Mouse (Mus musculus) forebrain, embryonic 10.5 days (tissue): ENCODE results near the gene Dop1b. TPM values are rescaled to one million over a fixed set of nuclear protein-coding genes. Genes with fewer than 3 reads are reported as not detected.

Experiments
- DNase-seq: peaks from one replicate; pipeline ENCODE4 v3.0.0-alpha.2; 2017; ENCODE audit warnings: low spot score; ENCODE audit errors: extremely low spot score
- H3K27ac ChIP-seq: fragments of 300-500 bp; sonication (generic); 2 replicates; pipeline ENCODE4 v1.5.1; 2016; ENCODE audit warnings: mild to moderate bottlenecking
- H3K27me3 ChIP-seq: fragments of 300-500 bp; sonication (generic); 2 replicates; pipeline ENCODE4 v1.6.1; 2016; ENCODE audit warnings: mild to moderate bottlenecking; ENCODE audit not compliant: poor library complexity, severe bottlenecking
- H3K36me3 ChIP-seq: fragments of 300-500 bp; sonication (generic); replicated peaks from 2 replicates; pipeline ENCODE4 v1.6.1; 2016; ENCODE audit warnings: mild to moderate bottlenecking, moderate library complexity
- H3K4me1 ChIP-seq: fragments of 300-500 bp; sonication (generic); 2 replicates; pipeline ENCODE4 v1.6.1; 2016
- H3K4me3 ChIP-seq: fragments of 300-500 bp; sonication (generic); 2 replicates; pipeline ENCODE4 v1.5.1; 2016; ENCODE audit warnings: mild to moderate bottlenecking, moderate library complexity
- H3K9me3 ChIP-seq: fragments of 300-500 bp; sonication (generic); 2 replicates; pipeline ENCODE4 v1.6.1; 2016; ENCODE audit warnings: mild to moderate bottlenecking, moderate library complexity
- WGBS: fragments of 180-500 bp; shearing (Covaris S2); methylation state at CpG from one replicate; pipeline ENCODE4 v1.1.7; 2016; 5-methylcytosine and 5-hydroxymethylcytosine counted together
- polyA plus RNA-seq: library from polyadenylated mRNA; unstranded; fragments of >200 nt; fragmentation: Nextera tagmentation; extraction: Ambion mirVana; gene quantifications from 2 replicates; pipeline ENCODE4 v1.2.1, GENCODE M21; 2016

The Dop1b gene
- polyA plus RNA-seq, 1 experiment from 2014 or later: 6.5 TPM

DNA sequence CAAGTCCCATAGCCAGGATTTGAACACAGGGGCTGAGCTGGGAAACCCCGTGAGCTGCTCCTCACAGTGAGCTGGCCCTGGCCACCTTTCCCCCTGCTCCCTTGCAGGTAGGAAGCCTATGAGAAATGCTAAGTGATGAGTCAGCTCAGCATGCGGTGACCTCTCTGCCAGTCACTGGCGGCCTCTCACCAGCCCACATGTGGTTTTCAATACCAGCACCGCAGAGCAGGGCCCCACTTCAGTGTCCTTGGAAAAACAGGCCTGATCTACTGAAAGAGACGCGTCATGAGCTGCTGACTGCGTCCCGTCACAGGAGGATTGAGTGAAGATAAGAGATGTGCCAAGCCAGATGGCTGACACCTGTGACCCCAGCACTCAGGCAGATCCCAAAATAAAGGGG lies 34.7 kb downstream of the Dop1b start:
- Histone ChIP-seq H3K27ac (no peak overlapping the region), H3K36me3 (no peaks in the 10 kb centered on the region), H3K4me1 (0 out of 2 replicates have a peak, but pooled peaks cover 4% of the 10 kb centered on the region), H3K9me3 (no peaks in the 10 kb centered on the region), H3K27me3 (no peaks in the 10 kb centered on the region), H3K4me3 (no peak overlapping the region)
- 79% methylated on average over 8 of the region's 8 CpGs for WGBS
- no peak for DNase-seq

DNA sequence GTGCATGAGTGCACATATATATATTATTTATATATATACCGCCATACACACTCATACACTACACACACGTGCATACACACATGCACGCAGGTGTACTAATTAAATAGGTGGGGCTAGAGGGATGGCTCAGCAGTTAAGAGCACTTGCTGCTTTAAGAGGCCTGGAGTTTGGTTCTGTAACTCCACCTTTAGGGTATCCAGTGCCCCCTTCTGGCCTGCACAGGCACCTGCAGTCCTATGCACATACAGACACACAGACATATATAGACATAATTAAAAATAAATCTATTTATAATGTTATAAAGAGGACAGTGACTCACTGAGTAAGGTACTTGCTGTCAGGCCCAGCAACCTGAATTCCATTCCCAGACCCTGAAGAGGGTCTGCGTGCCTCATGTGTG lies 35.3 kb downstream of the Dop1b start:
- DNase-seq: no peak
- Histone ChIP-seq H3K9me3 (no peaks in the 10 kb centered on the region), H3K4me1 (0 out of 2 replicates have a peak, but pooled peaks cover 4% of the 10 kb centered on the region), H3K4me3 (no peak overlapping the region), H3K27me3 (no peaks in the 10 kb centered on the region), H3K36me3 (no peaks in the 10 kb centered on the region), H3K27ac (no peak overlapping the region)
- WGBS: 95% methylated on average over 4 of the region's 4 CpGs

DNA sequence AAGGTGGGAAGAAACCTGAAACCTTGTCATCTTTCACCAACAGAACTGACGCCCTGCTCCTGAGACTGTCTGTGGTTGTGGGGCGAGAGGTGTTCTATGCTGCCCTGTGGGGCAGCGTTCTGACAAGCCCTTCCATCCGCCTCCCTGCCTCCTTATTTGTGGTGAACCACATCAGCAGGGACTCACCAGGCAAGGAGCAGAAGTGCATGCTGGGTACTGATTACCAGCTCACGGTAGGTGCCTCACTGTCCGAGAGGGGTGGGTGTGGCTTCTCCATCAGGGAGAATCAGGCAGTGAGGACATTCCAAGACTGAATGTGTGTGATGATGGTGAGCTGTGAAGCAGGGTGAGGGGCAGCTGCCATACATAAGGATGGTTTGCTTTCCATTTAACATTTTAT lies 35.7 kb downstream of the Dop1b start:
- Histone ChIP-seq H3K27ac (no peak overlapping the region), H3K4me3 (no peak overlapping the region), H3K36me3 (no peaks in the 10 kb centered on the region), H3K4me1 (0 out of 2 replicates have a peak, but pooled peaks cover 4% of the 10 kb centered on the region), H3K27me3 (no peaks in the 10 kb centered on the region), H3K9me3 (no peaks in the 10 kb centered on the region)
- DNase-seq: no peak
- WGBS: 77% methylated on average over 6 of the region's 6 CpGs

DNA sequence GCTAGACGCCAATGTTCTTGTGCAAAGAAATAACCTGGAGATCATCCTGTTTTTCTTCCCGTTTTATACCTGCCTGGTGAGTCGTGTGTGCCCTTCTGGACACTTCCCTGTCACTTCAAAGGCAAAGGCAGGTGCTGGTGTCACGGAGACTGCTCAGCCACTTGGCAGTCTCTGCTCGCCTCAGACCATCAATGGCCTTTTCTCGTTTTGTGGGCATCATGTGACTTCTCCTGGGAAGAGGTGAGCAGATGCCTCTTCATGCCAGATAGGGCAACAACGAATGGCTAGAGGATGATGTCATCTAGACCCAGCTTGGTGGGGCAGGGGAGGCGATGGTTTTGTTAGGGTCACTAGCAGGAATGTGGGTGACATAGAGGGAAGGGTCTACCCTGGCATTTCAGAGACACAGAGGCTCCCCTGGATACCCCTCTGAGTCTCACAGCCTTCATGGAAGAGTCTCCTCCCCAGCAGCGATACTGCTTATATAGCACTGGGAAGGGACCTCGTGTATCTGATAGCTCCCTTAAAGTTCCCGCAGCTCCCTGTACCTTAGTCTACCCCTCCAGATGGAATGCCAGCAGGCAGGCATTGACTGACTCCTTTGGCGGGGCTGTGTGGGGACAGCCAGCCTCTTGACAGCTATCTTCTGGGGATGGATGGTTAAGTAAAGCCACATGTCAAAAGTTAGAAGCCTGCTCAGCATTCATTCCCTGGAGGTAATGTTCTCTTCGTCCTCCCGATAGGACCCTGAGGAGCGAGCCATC lies 37.6 kb downstream of the Dop1b start:
- Histone ChIP-seq H3K27me3 (no peaks in the 10 kb centered on the region), H3K9me3 (no peaks in the 10 kb centered on the region), H3K4me1 (0 out of 2 replicates have a peak, but pooled peaks cover 4% of the 10 kb centered on the region), H3K4me3 (no peak overlapping the region), H3K27ac (no peak overlapping the region), H3K36me3 (no peaks in the 10 kb centered on the region)
- no peak for DNase-seq
- WGBS: 81% methylated on average over 15 of the region's 15 CpGs

DNA sequence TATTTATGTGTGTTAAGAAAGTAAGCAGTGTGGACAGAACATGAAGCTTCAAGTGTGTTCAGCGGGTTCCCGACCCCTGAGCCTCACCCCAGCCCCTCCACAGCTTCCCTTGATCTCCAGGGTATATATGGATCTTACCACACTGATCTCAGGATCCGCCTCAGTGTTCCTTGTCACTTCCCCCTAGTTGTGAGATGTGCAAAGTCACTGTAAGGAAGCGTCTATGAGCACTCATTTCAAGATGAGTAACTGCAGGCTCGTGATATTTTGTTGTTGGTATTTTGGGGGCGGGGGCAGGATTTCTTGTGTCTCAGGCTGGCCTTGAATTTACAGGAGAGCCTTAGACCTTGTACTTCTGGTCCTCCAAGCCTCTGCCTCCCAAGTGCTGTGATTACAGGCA lies 38.8 kb downstream of the Dop1b start:
- no peaks in the 10 kb centered on the region for H3K9me3 ChIP-seq
- no peak overlapping the region for H3K4me3 ChIP-seq
- no peak overlapping the region for H3K27ac ChIP-seq
- no peaks in the 10 kb centered on the region for H3K36me3 ChIP-seq
- H3K27me3 ChIP-seq: no peaks in the 10 kb centered on the region
- DNase-seq: no peak
- H3K4me1 ChIP-seq: 0 out of 2 replicates have a peak, but pooled peaks cover 4% of the 10 kb centered on the region
- WGBS: 84% methylated on average over 6 of the region's 6 CpGs

DNA sequence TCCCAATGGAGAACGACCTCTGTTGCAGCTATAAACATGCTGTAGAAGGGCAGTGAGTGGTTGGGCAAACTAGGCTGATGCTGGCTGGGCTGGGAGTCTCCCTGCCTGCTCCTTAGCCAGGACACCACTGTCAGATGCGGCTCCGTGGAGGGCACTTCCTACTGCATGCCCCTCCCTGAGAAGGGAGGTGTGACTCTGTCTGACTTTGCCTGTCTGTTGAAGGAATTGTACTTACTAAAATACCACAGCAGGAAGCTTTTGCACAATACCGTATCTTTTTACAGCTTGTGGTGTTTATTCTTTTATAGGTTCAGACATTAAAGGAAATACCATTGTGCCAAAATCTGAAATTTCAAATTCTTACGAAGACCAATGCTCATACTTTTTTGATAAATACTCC lies 40.1 kb downstream of the Dop1b start:
- H3K4me1 ChIP-seq: 0 out of 2 replicates have a peak, but pooled peaks cover 4% of the 10 kb centered on the region
- no peak overlapping the region for H3K4me3 ChIP-seq
- WGBS: 74% methylated on average over 5 of the region's 5 CpGs
- no peak for DNase-seq
- H3K36me3 ChIP-seq: no peaks in the 10 kb centered on the region
- no peaks in the 10 kb centered on the region for H3K9me3 ChIP-seq
- H3K27ac ChIP-seq: no peak overlapping the region
- H3K27me3 ChIP-seq: no peaks in the 10 kb centered on the region

DNA sequence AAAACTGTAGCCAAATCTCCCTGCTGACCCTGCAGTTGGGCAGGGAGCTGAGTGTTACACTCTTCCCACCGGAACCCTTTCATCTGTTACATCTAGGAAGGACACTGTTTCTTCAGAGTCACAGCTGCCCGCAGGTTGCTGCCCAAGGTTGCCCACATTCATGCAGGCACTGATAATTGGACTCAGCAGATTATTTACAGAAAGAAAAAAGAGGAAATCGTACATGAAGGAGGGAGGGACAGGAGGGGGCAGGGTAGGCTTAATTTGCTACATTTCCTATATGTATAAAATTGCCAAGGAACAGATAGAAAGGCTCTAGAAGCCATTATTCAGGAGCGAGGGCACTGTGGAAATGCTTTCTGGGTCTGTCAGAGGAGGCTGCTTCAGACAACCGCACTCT lies 44.9 kb downstream of the Dop1b start:
- Histone ChIP-seq H3K4me1 (no peaks in the 10 kb centered on the region), H3K9me3 (no peaks in the 10 kb centered on the region), H3K4me3 (no peak overlapping the region), H3K27me3 (no peaks in the 10 kb centered on the region), H3K36me3 (no peaks in the 10 kb centered on the region), H3K27ac (no peak overlapping the region)
- WGBS: 92% methylated on average over 5 of the region's 5 CpGs
- DNase-seq: no peak

DNA sequence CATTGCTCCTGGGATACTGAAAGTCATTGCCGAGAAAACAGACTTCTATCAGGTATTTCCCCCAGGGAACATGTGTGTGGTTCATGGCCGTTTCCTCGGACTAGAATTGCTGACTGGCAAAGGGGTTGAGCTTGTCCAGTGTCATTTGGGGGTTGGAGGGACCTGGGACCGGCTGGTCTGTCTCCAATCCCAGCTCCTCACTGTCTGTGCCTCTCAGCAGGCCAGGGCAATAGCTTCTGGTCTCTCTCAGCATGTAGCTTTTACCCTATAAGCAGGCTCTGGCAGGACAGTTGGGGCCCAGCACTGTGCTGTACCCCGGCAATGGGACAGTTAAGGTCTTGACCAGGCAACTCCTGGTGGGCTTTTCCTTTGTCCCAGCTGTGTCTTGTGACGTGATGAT lies 51.7 kb downstream of the Dop1b start:
- H3K27me3 ChIP-seq: no peaks in the 10 kb centered on the region
- H3K36me3 ChIP-seq: 0 out of 2 replicates have a peak, but pooled peaks cover 2% of the 10 kb centered on the region
- no peak for DNase-seq
- H3K4me1 ChIP-seq: no peaks in the 10 kb centered on the region
- H3K9me3 ChIP-seq: no peaks in the 10 kb centered on the region
- no peak overlapping the region for H3K27ac ChIP-seq
- WGBS: 76% methylated on average over 6 of the region's 6 CpGs
- H3K4me3 ChIP-seq: no peak overlapping the region

DNA sequence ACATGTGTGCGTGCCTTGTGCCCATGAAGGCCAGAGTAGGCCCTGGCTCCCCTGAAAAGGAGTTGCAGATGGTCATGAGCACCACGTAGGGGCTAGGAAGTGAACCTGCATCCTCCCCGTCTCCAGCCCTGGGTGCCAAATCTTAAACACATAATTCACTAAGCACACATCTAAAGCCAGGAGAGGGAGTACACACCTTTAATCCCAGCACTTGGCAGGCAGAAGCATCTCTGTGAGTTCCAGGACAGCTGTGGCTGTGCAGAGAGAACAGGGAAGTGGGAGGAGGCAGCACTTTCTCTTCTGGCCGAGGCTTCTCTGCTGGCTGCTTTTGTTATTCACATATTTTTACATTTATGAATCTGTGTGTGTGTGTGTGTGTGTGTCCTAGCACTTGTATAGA lies 52.9 kb downstream of the Dop1b start:
- no peak overlapping the region for H3K4me3 ChIP-seq
- no peaks in the 10 kb centered on the region for H3K4me1 ChIP-seq
- H3K9me3 ChIP-seq: no peaks in the 10 kb centered on the region
- 80% methylated on average over 4 of the region's 4 CpGs for WGBS
- no peaks in the 10 kb centered on the region for H3K27me3 ChIP-seq
- H3K27ac ChIP-seq: no peak overlapping the region
- 0 out of 2 replicates have a peak, but pooled peaks cover 2% of the 10 kb centered on the region for H3K36me3 ChIP-seq
- no peak for DNase-seq

DNA sequence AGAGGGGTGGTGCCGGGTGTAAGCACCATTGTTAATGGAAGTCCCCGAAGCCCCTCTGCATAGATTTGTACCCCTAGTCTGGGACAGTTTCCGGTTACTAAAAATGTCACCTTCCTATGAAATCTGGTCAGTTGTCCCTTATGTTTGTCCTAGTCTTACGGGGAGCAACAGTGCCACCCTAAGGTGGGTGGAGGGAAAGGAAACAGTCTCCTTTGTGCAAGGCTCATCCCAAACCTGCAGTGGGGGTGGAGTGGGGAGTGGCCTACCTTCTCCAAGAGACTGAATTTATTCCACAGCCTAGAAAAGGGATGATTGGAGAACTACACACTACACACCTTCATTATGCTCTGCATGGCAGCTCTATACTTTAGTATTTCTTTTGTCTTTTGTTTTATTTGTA lies 55.3 kb downstream of the Dop1b start:
- peaks cover 5% of the 10 kb centered on the region for H3K4me1 ChIP-seq
- DNase-seq: no peak
- H3K27ac ChIP-seq: no peak overlapping the region
- H3K27me3 ChIP-seq: no peaks in the 10 kb centered on the region
- no peaks in the 10 kb centered on the region for H3K9me3 ChIP-seq
- H3K4me3 ChIP-seq: no peak overlapping the region
- H3K36me3 ChIP-seq: 0 out of 2 replicates have a peak, but pooled peaks cover 2% of the 10 kb centered on the region
- WGBS: 65% methylated on average over 4 of the region's 4 CpGs

DNA sequence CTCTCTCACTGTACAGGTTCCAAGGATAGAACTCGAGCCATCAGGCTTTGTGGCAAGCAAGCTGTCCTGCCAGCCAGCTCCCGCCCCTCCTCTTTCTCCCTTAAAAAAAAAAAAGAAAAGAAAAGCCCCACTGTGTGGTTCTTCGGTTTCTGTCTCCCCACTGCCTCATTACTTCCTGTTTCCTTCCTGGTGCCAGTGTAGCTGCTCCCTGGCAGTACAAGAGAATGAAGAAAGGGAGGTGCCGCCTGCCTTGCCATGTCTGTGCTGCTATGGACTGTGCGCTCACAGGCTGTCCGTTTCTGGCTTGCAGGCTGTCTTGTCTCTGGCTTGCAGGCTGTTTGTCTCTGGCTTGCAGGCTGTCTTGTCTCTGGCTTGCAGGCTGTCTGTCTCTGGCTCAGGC lies 55.8 kb downstream of the Dop1b start:
- no peaks in the 10 kb centered on the region for H3K27me3 ChIP-seq
- H3K27ac ChIP-seq: no peak overlapping the region
- H3K9me3 ChIP-seq: no peaks in the 10 kb centered on the region
- 71% methylated on average over 6 of the region's 6 CpGs for WGBS
- H3K4me1 ChIP-seq: peaks cover 5% of the 10 kb centered on the region
- H3K36me3 ChIP-seq: no peaks in the 10 kb centered on the region
- H3K4me3 ChIP-seq: no peak overlapping the region
- DNase-seq: no peak

DNA sequence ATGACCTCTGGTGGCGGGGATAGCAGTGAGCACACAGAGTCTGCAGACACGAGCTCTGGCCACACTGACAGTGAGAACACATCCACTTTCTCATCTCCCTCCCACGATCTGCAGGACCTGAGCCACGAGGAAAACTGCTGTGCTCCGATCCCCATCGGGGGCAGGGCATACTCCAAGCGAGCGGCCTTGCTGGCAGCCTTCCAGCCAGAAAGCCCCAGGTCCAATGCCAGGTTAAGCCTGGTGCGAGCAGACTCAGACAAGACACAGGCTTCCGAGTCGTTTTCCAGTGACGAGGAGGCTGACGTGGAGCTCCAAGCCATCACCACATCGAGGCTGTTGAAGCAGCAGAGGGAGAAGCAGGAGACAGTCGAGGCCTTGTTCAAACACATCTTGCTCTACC lies 57.9 kb downstream of the Dop1b start:
- no peak for DNase-seq
- H3K4me3 ChIP-seq: no peak overlapping the region
- 87% methylated on average over 15 of the region's 15 CpGs for WGBS
- H3K4me1 ChIP-seq: peaks cover 5% of the 10 kb centered on the region
- H3K36me3 ChIP-seq: no peaks in the 10 kb centered on the region
- no peaks in the 10 kb centered on the region for H3K27me3 ChIP-seq
- no peaks in the 10 kb centered on the region for H3K9me3 ChIP-seq
- H3K27ac ChIP-seq: no peak overlapping the region

DNA sequence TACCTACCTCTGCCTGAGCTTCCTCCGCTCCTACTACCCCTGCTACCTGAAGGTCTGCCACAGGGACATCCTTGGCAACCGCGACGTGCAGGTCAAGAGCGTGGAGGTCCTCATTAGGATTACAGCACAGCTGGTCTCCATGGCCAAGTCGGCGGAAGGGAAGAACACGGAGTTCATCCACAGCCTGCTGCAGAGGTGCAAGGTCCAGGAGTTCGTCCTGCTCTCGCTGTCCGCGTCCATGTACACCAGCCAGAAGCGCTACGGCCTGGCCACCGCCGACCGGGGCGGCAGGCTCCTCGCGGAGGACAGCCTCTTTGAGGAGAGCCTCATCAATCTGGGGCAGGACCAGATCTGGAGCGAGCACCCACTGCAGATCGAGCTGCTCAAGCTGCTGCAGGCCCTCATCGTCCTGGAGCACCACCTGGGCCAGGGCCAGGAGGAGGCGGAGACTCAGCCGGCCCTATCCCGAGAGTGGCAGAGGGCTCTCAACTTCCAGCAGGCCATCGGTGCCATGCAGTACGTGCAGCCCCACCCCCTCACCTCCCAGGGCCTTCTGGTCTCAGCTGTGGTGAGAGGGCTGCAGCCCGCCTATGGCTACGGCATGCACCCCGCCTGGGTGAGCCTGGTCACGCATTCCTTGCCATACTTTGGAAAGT lies 58.7 kb downstream of the Dop1b start:
- H3K9me3 ChIP-seq: no peaks in the 10 kb centered on the region
- no peak for DNase-seq
- WGBS: 72% methylated on average over 32 of the region's 32 CpGs

More for the DNA sequence above, 58.7 kb downstream of the Dop1b start:
- Histone ChIP-seq H3K4me1 (peaks cover 5% of the 10 kb centered on the region), H3K4me3 (no peak overlapping the region), H3K27ac (0 out of 2 replicates have a peak overlapping the region, but pooled peaks have one; percentile 26), H3K36me3 (no peaks in the 10 kb centered on the region), H3K27me3 (no peaks in the 10 kb centered on the region)
